Mouse (Mus musculus) kidney, embryonic 16.5 days (tissue): ENCODE measurements around the gene Zg16. TPM values are rescaled to one million over a fixed set of nuclear protein-coding genes. Genes with fewer than 3 reads are reported as not detected.

ENCODE experiments used
- ATAC-seq: fragments of 200-750 bp; cut with Nextera tagmentation; 2 replicates; pipeline ENCODE4 v1.8.0; 2017; ENCODE audit warnings: moderate TSS enrichment; ENCODE audit not compliant: low FRiP score, low TSS enrichment
- H3K27ac ChIP-seq: fragments of 300-500 bp; sonication (generic); 2 replicates; pipeline ENCODE4 v1.5.1; 2014; ENCODE audit warnings: low read length
- H3K27me3 ChIP-seq: fragments of 300-500 bp; sonication (generic); 2 replicates; pipeline ENCODE4 v1.6.1; 2014; ENCODE audit warnings: low read length, control low read depth, mixed read lengths; ENCODE audit not compliant: insufficient read depth
- H3K36me3 ChIP-seq: fragments of 300-500 bp; sonication (generic); 2 replicates; pipeline ENCODE4 v1.6.1; 2014; ENCODE audit warnings: low read length, control low read depth, mixed read lengths; ENCODE audit not compliant: insufficient read depth
- H3K4me1 ChIP-seq: fragments of 300-500 bp; sonication (generic); 2 replicates; pipeline ENCODE4 v1.6.1; 2014; ENCODE audit warnings: low read length, control low read depth, mixed read lengths; ENCODE audit not compliant: insufficient read depth
- H3K4me2 ChIP-seq: fragments of 300-500 bp; sonication (generic); replicated peaks from 2 replicates; pipeline ENCODE4 v1.6.1; 2014; ENCODE audit warnings: low read depth, low read length
- H3K4me3 ChIP-seq: fragments of 300-500 bp; sonication (generic); 2 replicates; pipeline ENCODE4 v1.5.1; 2014; ENCODE audit warnings: mild to moderate bottlenecking, low read length
- H3K9ac ChIP-seq: fragments of 300-500 bp; sonication (generic); replicated peaks from 2 replicates; pipeline ENCODE4 v1.6.1; 2014; ENCODE audit warnings: low read length
- H3K9me3 ChIP-seq: fragments of 300-500 bp; sonication (generic); 2 replicates; pipeline ENCODE4 v1.6.1; 2016; ENCODE audit warnings: low read length, control low read depth
- WGBS: fragments of 180-500 bp; shearing (Covaris S2); extraction: QIAGEN DNeasy Blood & Tissue Kit; methylation state at CpG from one replicate; pipeline ENCODE4 v1.1.7; 2014; 5-methylcytosine and 5-hydroxymethylcytosine counted together
- microRNA-seq: library from miRNA; unstranded; fragments of <30 nt; microRNA quantifications from one replicate; pipeline ENCODE4, GENCODE M21; 2016
- polyA plus RNA-seq: library from polyadenylated mRNA; unstranded; fragments of >200 nt; fragmentation: Nextera tagmentation; extraction: Ambion mirVana; gene quantifications from 2 replicates; pipeline ENCODE4 v1.2.1, GENCODE M21; 2015

The Zg16 gene
- polyA plus RNA-seq, 1 experiment from 2014 or later, result not detected

DNA sequence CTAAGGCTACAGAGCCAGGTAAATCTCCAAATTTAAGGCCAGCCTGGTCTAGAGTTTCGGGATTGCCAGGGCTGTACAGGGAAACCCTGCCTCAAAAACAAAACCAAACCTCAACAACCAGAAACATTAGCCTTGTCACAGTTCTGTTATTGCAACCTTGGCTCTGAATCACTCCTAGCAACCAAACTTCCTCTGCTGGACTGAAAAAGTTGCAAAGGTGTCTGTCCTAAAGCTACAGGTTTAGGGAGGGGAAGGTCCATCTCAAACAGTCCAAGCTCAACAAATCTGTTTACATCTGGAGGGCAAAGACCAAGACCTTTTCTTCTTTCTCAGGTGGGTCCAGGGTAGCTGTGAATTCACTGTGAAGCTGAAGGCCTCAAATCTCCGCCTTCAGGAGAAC is 76.1 kb downstream of the Zg16 start:
- H3K4me2 ChIP-seq, result no peak overlapping the region
- H3K27me3 ChIP-seq, result no peaks in the 10 kb centered on the region
- no peak for ATAC-seq
- H3K4me3 ChIP-seq, result no peak overlapping the region
- H3K36me3 ChIP-seq, result peaks cover 20% of the 10 kb centered on the region
- 90% methylated on average over 2 of the region's 2 CpGs for WGBS
- H3K9me3 ChIP-seq, result no peaks in the 10 kb centered on the region
- H3K9ac ChIP-seq, result no peak overlapping the region
- H3K4me1 ChIP-seq, result peaks cover 42% of the 10 kb centered on the region
- no peak overlapping the region for H3K27ac ChIP-seq

DNA sequence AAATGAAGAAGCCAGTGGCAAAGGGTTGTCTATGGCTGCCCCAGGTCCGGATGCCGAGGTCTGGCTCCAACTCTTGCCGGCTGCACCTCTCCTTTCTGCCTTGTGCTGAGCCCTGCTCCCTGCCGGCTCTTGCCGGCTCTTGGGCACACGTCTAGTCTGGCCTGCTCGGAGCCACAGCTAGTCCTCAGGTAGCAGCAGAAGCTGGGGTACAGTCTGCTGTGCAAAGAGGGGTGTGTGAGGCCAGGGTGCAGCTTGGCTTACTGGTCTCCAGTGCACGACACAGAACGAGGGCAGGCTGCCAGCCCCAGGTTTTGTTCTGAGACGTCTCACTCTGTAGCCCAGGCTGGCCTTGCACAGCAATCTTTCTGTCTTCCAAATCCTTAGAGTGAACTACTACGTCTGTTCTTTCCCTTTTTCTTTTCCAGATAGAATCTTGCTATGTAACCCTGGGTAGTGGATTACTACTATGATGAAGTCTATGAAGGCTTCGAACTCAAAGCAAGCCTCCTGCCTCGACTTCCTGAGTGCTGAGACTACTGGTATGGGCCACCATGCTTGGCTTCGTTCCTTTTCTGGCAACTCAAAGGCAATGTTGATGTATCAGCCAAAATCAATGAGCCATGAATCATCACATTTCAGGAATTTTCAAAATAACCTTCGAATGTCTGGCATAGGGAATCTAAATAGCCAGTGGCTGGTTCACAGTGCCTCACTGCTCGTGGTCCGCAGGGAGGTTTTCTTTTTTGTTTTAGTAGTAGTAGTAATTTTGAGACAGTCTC is 77.6 kb downstream of the Zg16 start:
- H3K27ac ChIP-seq, result peak overlapping the region; percentile 84

DNA sequence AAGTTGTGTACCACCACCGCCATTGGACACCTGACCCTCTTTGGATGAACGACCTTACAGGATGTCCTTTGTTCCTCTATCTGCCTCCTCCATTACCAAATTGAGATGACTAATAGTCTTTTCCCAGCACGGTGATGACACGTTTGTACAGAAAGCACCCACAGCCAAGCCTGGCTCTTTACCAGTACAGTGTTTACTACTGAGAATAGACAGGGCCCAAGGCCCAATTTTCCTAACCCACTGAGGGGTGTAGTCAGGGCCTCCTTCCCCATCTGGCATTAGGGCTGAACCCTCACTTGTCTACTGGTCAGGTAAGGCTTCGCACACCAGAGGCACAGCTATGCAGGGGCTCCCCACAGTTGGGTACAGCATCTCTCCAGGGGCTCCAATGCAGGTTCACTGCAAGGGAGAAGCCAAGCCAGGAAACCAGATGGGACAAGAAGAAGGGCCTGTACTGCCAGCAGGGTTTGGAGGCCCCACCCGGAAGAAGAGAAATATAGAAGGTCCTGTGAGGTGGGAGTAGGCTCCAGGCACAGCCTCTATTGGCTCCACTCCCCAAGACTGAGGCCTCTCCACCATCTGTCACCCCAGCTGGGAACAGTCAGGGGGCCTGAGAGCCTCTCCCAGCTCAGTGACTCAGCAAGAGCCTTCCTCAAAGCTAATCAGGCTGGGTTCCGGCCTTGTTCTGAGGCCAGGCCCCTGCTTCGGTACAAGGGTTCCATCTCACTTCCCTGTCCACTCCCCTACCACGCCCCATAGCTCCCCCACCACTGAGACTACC is 78.7 kb downstream of the Zg16 start:
- ATAC-seq, result peak; percentile 91
- no peaks in the 10 kb centered on the region for H3K27me3 ChIP-seq
- H3K9me3 ChIP-seq, result no peaks in the 10 kb centered on the region
- no peak overlapping the region for H3K4me2 ChIP-seq
- H3K4me3 ChIP-seq, result no peak overlapping the region
- H3K9ac ChIP-seq, result peak overlapping the region; percentile 33
- peaks cover 19% of the 10 kb centered on the region for H3K4me1 ChIP-seq
- H3K36me3 ChIP-seq, result peaks cover 10% of the 10 kb centered on the region
- 42% methylated on average over 9 of the region's 9 CpGs for WGBS
- peak overlapping the region; percentile 84 for H3K27ac ChIP-seq

More for the DNA sequence above, 77.6 kb downstream of the Zg16 start:
- 67% methylated on average over 17 of the region's 17 CpGs for WGBS
- no peak for ATAC-seq
- H3K36me3 ChIP-seq, result peaks cover 13% of the 10 kb centered on the region
- H3K4me2 ChIP-seq, result no peak overlapping the region
- H3K9me3 ChIP-seq, result no peaks in the 10 kb centered on the region
- peaks cover 26% of the 10 kb centered on the region for H3K4me1 ChIP-seq
- peak overlapping the region; percentile 33; the same call in 1 of the 2 replicates for H3K9ac ChIP-seq
- H3K27me3 ChIP-seq, result no peaks in the 10 kb centered on the region
- H3K4me3 ChIP-seq, result no peak overlapping the region

DNA sequence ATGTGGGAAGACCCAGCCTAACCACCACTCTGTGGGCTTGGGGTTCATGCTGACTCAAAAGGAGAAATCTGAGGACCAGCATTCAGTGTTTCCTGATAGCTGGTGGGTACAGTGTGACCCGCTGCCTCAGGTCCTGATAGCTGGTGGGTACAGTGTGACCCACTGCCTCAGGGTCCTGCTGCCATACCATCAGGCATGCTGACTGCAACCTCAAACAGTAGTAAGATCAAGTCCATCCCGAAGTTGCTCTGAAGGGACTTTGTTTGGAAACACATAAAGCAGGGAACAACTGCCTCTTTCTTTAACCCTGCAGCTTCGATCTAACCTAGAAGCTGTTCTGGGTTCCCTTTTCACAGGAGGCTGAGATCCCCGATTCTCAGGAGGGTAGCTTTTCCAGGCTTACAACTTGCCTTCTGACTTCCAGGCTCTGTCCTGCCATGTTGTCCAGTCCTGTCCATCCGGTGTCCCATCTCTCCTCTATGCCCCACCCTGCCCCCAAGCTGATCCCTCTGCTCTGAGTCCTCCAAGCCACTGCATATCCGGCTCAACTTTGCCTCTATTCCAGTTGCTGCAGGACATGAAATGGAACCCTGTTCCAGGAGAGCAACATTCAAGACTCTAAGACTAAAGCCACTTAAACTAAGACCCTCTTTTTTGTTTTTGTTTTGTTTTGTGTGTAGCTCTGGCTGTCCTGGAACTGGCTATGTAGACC is 79.7 kb downstream of the Zg16 start:
- Histone ChIP-seq H3K27ac (no peak overlapping the region), H3K4me1 (peaks cover 16% of the 10 kb centered on the region), H3K27me3 (no peaks in the 10 kb centered on the region), H3K9ac (no peak overlapping the region), H3K4me2 (no peak overlapping the region), H3K36me3 (peaks cover 1% of the 10 kb centered on the region; the same call in 1 of the 2 replicates), H3K4me3 (no peak overlapping the region), H3K9me3 (no peaks in the 10 kb centered on the region)
- 88% methylated on average over 6 of the region's 6 CpGs for WGBS
- no peak for ATAC-seq

DNA sequence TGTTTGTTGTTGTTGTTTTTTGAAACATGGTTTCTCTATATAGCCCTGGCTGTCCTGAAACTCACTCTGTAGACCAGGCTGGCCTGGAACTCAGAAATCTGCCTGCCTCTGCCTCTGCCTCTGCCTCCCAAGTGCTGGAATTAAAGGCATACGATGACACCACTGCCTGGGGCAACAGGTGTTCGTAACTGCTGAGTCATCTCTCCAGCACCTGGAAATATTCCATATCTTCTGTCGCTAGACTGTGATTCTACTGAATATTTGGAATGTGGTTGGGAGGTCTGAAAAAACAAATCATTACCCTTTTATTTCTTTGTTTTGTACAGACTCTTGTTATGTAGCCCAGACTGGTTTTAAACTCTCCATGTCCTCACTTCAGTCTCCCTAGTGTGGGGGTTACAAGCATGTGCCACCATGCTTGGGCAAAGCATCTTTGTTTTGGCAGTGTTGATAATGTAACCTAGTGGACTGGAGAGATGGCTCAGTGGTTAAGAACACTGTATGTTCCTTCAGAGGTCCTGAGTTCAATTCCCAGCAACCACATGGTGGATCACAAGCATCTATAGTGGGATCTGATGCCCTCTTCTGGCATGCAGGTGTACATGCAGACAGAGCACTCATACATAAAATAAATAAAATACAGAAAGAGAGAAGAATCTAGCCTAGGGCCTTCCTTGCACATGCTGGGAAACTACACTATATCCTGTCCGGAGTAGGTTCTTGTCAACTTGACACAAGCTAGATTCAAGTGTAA is 82.8 kb downstream of the Zg16 start:
- no peak for ATAC-seq

DNA sequence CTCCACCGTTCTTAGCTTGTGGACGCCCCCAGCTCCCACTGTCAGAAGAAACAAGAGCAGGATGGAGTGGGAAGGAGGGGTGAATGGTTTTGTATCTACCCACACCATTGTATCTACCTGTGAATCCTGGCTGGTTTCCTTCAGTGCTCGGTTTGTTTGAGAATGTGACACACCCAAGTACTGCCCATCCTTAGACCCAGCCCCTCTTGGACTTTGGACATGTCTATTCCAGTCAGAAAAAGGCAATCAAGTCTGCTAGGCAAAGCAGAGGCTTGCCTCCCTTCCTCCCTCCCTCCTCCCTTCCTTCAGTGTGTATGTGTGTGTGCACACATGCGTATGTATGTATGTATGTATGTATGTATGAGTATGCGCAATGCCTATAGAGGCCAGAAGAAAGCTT is 83.5 kb downstream of the Zg16 start:
- Histone ChIP-seq H3K27ac (no peak overlapping the region), H3K27me3 (no peaks in the 10 kb centered on the region), H3K4me3 (no peak overlapping the region), H3K4me2 (no peak overlapping the region), H3K9ac (no peak overlapping the region), H3K4me1 (peaks cover 5% of the 10 kb centered on the region), H3K36me3 (no peaks in the 10 kb centered on the region), H3K9me3 (no peaks in the 10 kb centered on the region)
- ATAC-seq, result no peak
- WGBS, result 85% methylated on average over 5 of the region's 5 CpGs

More for the DNA sequence above, 82.8 kb downstream of the Zg16 start:
- Histone ChIP-seq H3K4me3 (no peak overlapping the region), H3K9me3 (no peaks in the 10 kb centered on the region), H3K4me2 (no peak overlapping the region), H3K9ac (no peak overlapping the region), H3K27ac (no peak overlapping the region), H3K36me3 (no peaks in the 10 kb centered on the region), H3K4me1 (peaks cover 12% of the 10 kb centered on the region), H3K27me3 (no peaks in the 10 kb centered on the region)
- 79% methylated on average over 4 of the region's 4 CpGs for WGBS

Small RNA genes lying within 50 kb of the gene (microRNA-seq; reads per million reads assigned to microRNA genes)
- gene Gm44343, result not detected

Other genes with a start within 250 kb of the Zg16 start
- gene Doc2a, start 239.9 kb downstream of the Zg16 start, polyA plus RNA-seq, result 7.8 and 8.7 TPM in 2 replicates
- 32.6 and 42.7 TPM in 2 replicates for gene Hirip3, start 225.4 kb downstream of the Zg16 start, polyA plus RNA-seq
- 75.3 and 88.0 TPM in 2 replicates for gene Ino80e, start 225.0 kb downstream of the Zg16 start, polyA plus RNA-seq
- gene Taok2, start 202.6 kb downstream of the Zg16 start, polyA plus RNA-seq, result 58.6 and 59.9 TPM in 2 replicates
- gene Tmem219, start 164.4 kb downstream of the Zg16 start, polyA plus RNA-seq, result 33.8 and 34.1 TPM in 2 replicates
- 16.5 and 17.7 TPM in 2 replicates for gene Kctd13, start 158.4 kb downstream of the Zg16 start, polyA plus RNA-seq
- 0.12 and 0.24 TPM in 2 replicates for gene Asphd1, start 137.7 kb downstream of the Zg16 start, polyA plus RNA-seq
- 0.86 and 1.6 TPM in 2 replicates for gene Sez6l2, start 136.8 kb downstream of the Zg16 start, polyA plus RNA-seq
- gene Cdipt, start 111.4 kb downstream of the Zg16 start, polyA plus RNA-seq, result 135 and 137 TPM in 2 replicates
- 1.6 and 2.1 TPM in 2 replicates for gene Cdiptos, start 111.2 kb downstream of the Zg16 start, polyA plus RNA-seq
- 19.7 and 21.4 TPM in 2 replicates for gene Mvp, start 72.7 kb downstream of the Zg16 start, polyA plus RNA-seq
- 1.2 TPM in 1 of 2 replicates, not detected in the other for gene Pagr1b, start 70.8 kb downstream of the Zg16 start, polyA plus RNA-seq
- 61.3 and 88.7 TPM in 2 replicates for gene Pagr1a, start 70.0 kb downstream of the Zg16 start, polyA plus RNA-seq
- gene Gm42742, start 66.2 kb downstream of the Zg16 start, polyA plus RNA-seq, result 34.7 and 51.6 TPM in 2 replicates
- 5.4 and 6.0 TPM in 2 replicates for gene Prrt2, start 66.1 kb downstream of the Zg16 start, polyA plus RNA-seq
- gene Maz, start 60.3 kb downstream of the Zg16 start, polyA plus RNA-seq, result 47.9 and 48.1 TPM in 2 replicates
- gene Kif22, start 44.9 kb downstream of the Zg16 start, polyA plus RNA-seq, result 145 and 150 TPM in 2 replicates
- 5.3 and 5.4 TPM in 2 replicates for gene AI467606, start 4.0 kb upstream of the Zg16 start, polyA plus RNA-seq
- 24.4 and 26.2 TPM in 2 replicates for gene Qprt, start 34.9 kb upstream of the Zg16 start, polyA plus RNA-seq
- gene Spn, start 50.5 kb upstream of the Zg16 start, polyA plus RNA-seq, result 0.21 and 0.32 TPM in 2 replicates
- gene Cd2bp2, start 108.7 kb upstream of the Zg16 start, polyA plus RNA-seq, result 66.9 and 68.7 TPM in 2 replicates
- 23.2 and 25.8 TPM in 2 replicates for gene Tbc1d10b, start 121.1 kb upstream of the Zg16 start, polyA plus RNA-seq
- 26.7 and 28.8 TPM in 2 replicates for gene Mylpf, start 121.6 kb upstream of the Zg16 start, polyA plus RNA-seq
- 45.2 and 46.0 TPM in 2 replicates for gene Zfp553, start 145.7 kb upstream of the Zg16 start, polyA plus RNA-seq
- 18.6 and 26.6 TPM in 2 replicates for gene Sept1, start 145.8 kb upstream of the Zg16 start, polyA plus RNA-seq
- 60.5 and 64.3 TPM in 2 replicates for gene Zfp771, start 156.9 kb upstream of the Zg16 start, polyA plus RNA-seq
- gene Dctpp1, start 173.4 kb upstream of the Zg16 start, polyA plus RNA-seq, result 196 and 200 TPM in 2 replicates
- 105 and 108 TPM in 2 replicates for gene Sephs2, start 186.7 kb upstream of the Zg16 start, polyA plus RNA-seq
- gene Itgal, start 208.9 kb upstream of the Zg16 start, polyA plus RNA-seq, result 1.0 and 1.4 TPM in 2 replicates